Mouse (Mus musculus): ENCODE results near the gene Crybb1.

DNA sequence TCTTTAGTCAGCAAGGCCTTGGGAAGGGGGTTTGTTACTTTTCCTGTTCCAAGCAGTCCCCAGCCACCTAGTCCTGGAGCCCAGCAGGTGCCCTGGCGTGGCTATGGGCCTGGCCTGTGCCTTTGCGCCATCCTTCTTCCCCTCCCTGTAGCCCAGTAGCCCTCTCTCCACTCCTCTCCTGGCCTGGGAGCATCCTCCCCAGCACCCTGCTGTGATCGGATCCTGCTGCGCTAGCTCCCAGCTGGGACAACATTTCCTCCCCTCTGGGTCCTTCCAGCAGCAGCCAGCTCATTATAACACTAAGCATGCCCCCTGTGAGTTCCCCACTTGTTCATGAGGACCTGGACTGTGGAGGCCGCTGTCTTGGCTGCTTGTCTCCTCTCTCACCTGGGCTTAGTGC lies 50.2 kb downstream of the Crybb1 start:
- TF ChIP-seq CTCF (IDR thresholded peaks at IDR 0.05; ENCODE audit: borderline replicate concordance, insufficient read depth, low read depth, low read length), result no peak
- no peak for TF ChIP-seq POLR2A (IDR thresholded peaks at IDR 0.05; ENCODE audit: borderline replicate concordance, insufficient read depth, low read length)
